Mouse (Mus musculus) liver, postnatal 0 days (tissue): Measurements from ENCODE around the gene Hook1.

ENCODE experiments used
- CTCF ChIP-seq: sonication (generic); IDR thresholded peaks from 2 replicates; pipeline ENCODE4 v1.5.1; 2016; ENCODE audit warnings: antibody characterized with exemption, low read depth
- EP300 ChIP-seq: IDR thresholded peaks from 2 replicates; pipeline ENCODE4 v1.6.1; 2016; ENCODE audit warnings: antibody characterized with exemption, low read depth, mild to moderate bottlenecking

DNA sequence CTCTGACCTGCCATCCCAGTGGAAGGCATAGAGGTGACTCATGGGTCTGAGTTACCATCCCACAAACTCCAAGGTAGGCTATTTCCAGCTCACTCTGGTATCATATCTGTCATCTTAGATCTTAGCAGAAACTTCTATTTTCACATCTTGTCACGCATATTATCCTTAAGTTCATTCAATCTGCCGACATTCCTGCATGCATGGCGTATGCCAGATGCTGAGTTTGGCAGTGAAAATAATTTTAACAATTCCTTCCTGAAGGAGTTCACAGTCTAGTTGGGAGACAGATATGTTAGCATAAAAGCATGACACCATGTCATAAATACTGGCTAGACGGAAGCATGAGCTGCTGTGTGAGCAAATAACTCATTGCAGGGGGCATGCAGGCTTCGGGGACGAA, 49.3 kb upstream of the Hook1 start:
- TF ChIP-seq CTCF (no peak), EP300 (no peak)
